Mouse (Mus musculus) cerebellum, adult 11-12 months (tissue): ENCODE measurements around the gene Gjb3.

Experiments
- DNase-seq: peaks from one replicate; pipeline ENCODE4 v3.0.0; 2022

The Gjb3 gene

GRCm38 (mm10) chr4:127278451-127279001, 52.1 kb downstream of the Gjb3 start:
- DNase-seq, result no peak
